Mouse (Mus musculus): ENCODE data around the gene Kifc1. TPM values are rescaled to one million over a fixed set of nuclear protein-coding genes. Genes with fewer than 3 reads are reported as not detected.
A peak's percentile ranks its signal among the peaks of the same experiment; 100 is the strongest.

Gene Kifc1
- polyA plus RNA-seq, 1 experiment from 2014 or later: 2.6 TPM

- under 1% methylated on average over 51 of the region's 52 CpGs for WGBS (ENCODE audit: insufficient replicate concordance)
- H3K9ac ChIP-seq (replicated peaks): peak overlapping the region; percentile 80
- peak overlapping the region; percentile 83 for H3K4me2 ChIP-seq (ENCODE audit: low read depth, low read length)
- peaks cover 32% of the 10 kb centered on the region for H3K36me3 ChIP-seq (replicated peaks; ENCODE audit: insufficient read depth, low read length)
- H3K4me3 ChIP-seq (ENCODE audit: low read depth, low read length): peak overlapping the region; percentile 84
- ATAC-seq (peak; percentile 49), DNase-seq (peak; percentile 90)
- peaks cover 27% of the 10 kb centered on the region for H3K4me1 ChIP-seq (ENCODE audit: insufficient read depth)
- no peaks in the 10 kb centered on the region for H3K9me3 ChIP-seq (ENCODE audit: low read length)
- H3K27me3 ChIP-seq (ENCODE audit: insufficient read depth, low read length): no peaks in the 10 kb centered on the region
- TF ChIP-seq CTCF (IDR thresholded peaks at IDR 0.05; ENCODE audit: low read depth): peak; percentile 65
- 0 out of 2 replicates have a peak, but pooled peaks have one; percentile 30 for TF ChIP-seq EP300 (IDR thresholded peaks at IDR 0.05; ENCODE audit: low read depth)
- peak overlapping the region; percentile 94 for H3K27ac ChIP-seq (ENCODE audit: low read depth)
Measured at GRCm38 (mm10) chr17:33919351-33920281, 29.2 kb upstream of the Kifc1 start.

GRCm38 (mm10) chr17:33918293-33919203 is 28.1 kb upstream of the Kifc1 start:
- Histone ChIP-seq H3K4me1 (ENCODE audit: insufficient read depth) (peaks cover 27% of the 10 kb centered on the region), H3K27me3 (ENCODE audit: insufficient read depth, low read length) (no peaks in the 10 kb centered on the region), H3K9me3 (ENCODE audit: low read length) (no peaks in the 10 kb centered on the region), H3K27ac (ENCODE audit: low read depth) (peak overlapping the region; percentile 94), H3K36me3 (replicated peaks; ENCODE audit: insufficient read depth, low read length) (peaks cover 41% of the 10 kb centered on the region), H3K4me2 (ENCODE audit: low read depth, low read length) (peak overlapping the region; percentile 83), H3K4me3 (ENCODE audit: low read depth, low read length) (peak overlapping the region; percentile 84), H3K9ac (replicated peaks) (peak overlapping the region; percentile 80)
- no peak for ATAC-seq
- DNase-seq: peak; percentile 63
- TF ChIP-seq CTCF (IDR thresholded peaks at IDR 0.05; ENCODE audit: low read depth): no peak
- no peak for TF ChIP-seq EP300 (IDR thresholded peaks at IDR 0.05; ENCODE audit: low read depth)
- 59% methylated on average over 37 of the region's 37 CpGs for WGBS (ENCODE audit: insufficient replicate concordance)

- Histone ChIP-seq H3K9me3 (ENCODE audit: low read length) (no peaks in the 10 kb centered on the region), H3K27me3 (ENCODE audit: insufficient read depth, low read length) (no peaks in the 10 kb centered on the region), H3K9ac (replicated peaks) (no peak overlapping the region), H3K4me1 (ENCODE audit: insufficient read depth) (peaks cover 27% of the 10 kb centered on the region), H3K4me2 (ENCODE audit: low read depth, low read length) (no peak overlapping the region), H3K27ac (ENCODE audit: low read depth) (no peak overlapping the region), H3K36me3 (replicated peaks; ENCODE audit: insufficient read depth, low read length) (peaks cover 45% of the 10 kb centered on the region), H3K4me3 (ENCODE audit: low read depth, low read length) (no peak overlapping the region)
- DNase-seq: no peak
- ATAC-seq: no peak
- TF ChIP-seq EP300 (IDR thresholded peaks at IDR 0.05; ENCODE audit: low read depth): no peak
- no peak for TF ChIP-seq CTCF (IDR thresholded peaks at IDR 0.05; ENCODE audit: low read depth)
- 84% methylated on average over 18 of the region's 18 CpGs for WGBS (ENCODE audit: insufficient replicate concordance)
Measured at GRCm38 (mm10) chr17:33917656-33918292, 27.3 kb upstream of the Kifc1 start.

GRCm38 (mm10) chr17:33916847-33917655 is 26.6 kb upstream of the Kifc1 start:
- peaks cover 27% of the 10 kb centered on the region for H3K4me1 ChIP-seq (ENCODE audit: insufficient read depth)

GRCm38 (mm10) chr17:33916294-33916693 is 25.8 kb upstream of the Kifc1 start:
- Histone ChIP-seq H3K9ac (replicated peaks) (peak overlapping the region; percentile 59), H3K4me2 (ENCODE audit: low read depth, low read length) (peak overlapping the region; percentile 91), H3K9me3 (ENCODE audit: low read length) (no peaks in the 10 kb centered on the region), H3K4me3 (ENCODE audit: low read depth, low read length) (peak overlapping the region; percentile 73), H3K4me1 (ENCODE audit: insufficient read depth) (peaks cover 29% of the 10 kb centered on the region), H3K27me3 (ENCODE audit: insufficient read depth, low read length) (no peaks in the 10 kb centered on the region), H3K36me3 (replicated peaks; ENCODE audit: insufficient read depth, low read length) (peaks cover 50% of the 10 kb centered on the region), H3K27ac (ENCODE audit: low read depth) (peak overlapping the region; percentile 79)
- TF ChIP-seq CTCF (IDR thresholded peaks at IDR 0.05; ENCODE audit: low read depth) (no peak), EP300 (IDR thresholded peaks at IDR 0.05; ENCODE audit: low read depth) (no peak)
- WGBS (ENCODE audit: insufficient replicate concordance): 0% methylated on average over 9 of the region's 20 CpGs
- ATAC-seq: no peak
- no peak for DNase-seq

More at GRCm38 (mm10) chr17:33916847-33917655, 26.6 kb upstream of the Kifc1 start:
- no peak for DNase-seq
- Histone ChIP-seq H3K36me3 (replicated peaks; ENCODE audit: insufficient read depth, low read length) (peaks cover 47% of the 10 kb centered on the region), H3K9ac (replicated peaks) (peak overlapping the region; percentile 59), H3K4me3 (ENCODE audit: low read depth, low read length) (peak overlapping the region; percentile 73), H3K9me3 (ENCODE audit: low read length) (no peaks in the 10 kb centered on the region), H3K4me2 (ENCODE audit: low read depth, low read length) (peak overlapping the region; percentile 91), H3K27me3 (ENCODE audit: insufficient read depth, low read length) (no peaks in the 10 kb centered on the region), H3K27ac (ENCODE audit: low read depth) (no peak overlapping the region)
- no peak for ATAC-seq
- WGBS (ENCODE audit: insufficient replicate concordance): 84% methylated on average over 31 of the region's 31 CpGs
- no peak for TF ChIP-seq EP300 (IDR thresholded peaks at IDR 0.05; ENCODE audit: low read depth)
- no peak for TF ChIP-seq CTCF (IDR thresholded peaks at IDR 0.05; ENCODE audit: low read depth)

Measured in liver, postnatal 0 days (tissue).